Mouse (Mus musculus): ENCODE data around the gene Tmf1. TPM values are rescaled to one million over a fixed set of nuclear protein-coding genes. Genes with fewer than 3 reads are reported as not detected.

The Tmf1 gene
- 32.0 and 38.3 TPM in 2 replicates for polyA plus RNA-seq (2016; fragmentation: Nextera tagmentation; extraction: Ambion mirVana)

- peak; percentile 93 for ATAC-seq (ENCODE audit: insufficient number of reproducible peaks, insufficient read depth, low FRiP score, low TSS enrichment, low read depth)
- Histone ChIP-seq H3K4me2 (peak within 1 kb of the TSS; percentile 73), H3K4me3 (replicated peaks) (peak within 1 kb of the TSS; percentile 97), H3K9me3 (no peaks in the 10 kb centered on the region), H3K4me1 (replicated peaks) (peaks cover 21% of the 10 kb centered on the region), H3K27ac (peak within 1 kb of the TSS; percentile 94), H3K27me3 (no peaks in the 10 kb centered on the region), H3K9ac (replicated peaks) (peak within 1 kb of the TSS; percentile 94), H3K36me3 (peaks cover 33% of the 10 kb centered on the region)
- under 1% methylated on average over 80 of the region's 80 CpGs for WGBS
Measured at GRCm38 (mm10) chr6:97178491-97179366, at the start of gene Tmf1. Gene Tmf1, minus strand, starts transcription at chr6:97179122.

- no peak for ATAC-seq (ENCODE audit: insufficient number of reproducible peaks, insufficient read depth, low FRiP score, low TSS enrichment, low read depth)
- Histone ChIP-seq H3K9ac (replicated peaks) (no peak overlapping the region), H3K36me3 (peaks cover 24% of the 10 kb centered on the region; the same call in 1 of the 2 replicates), H3K4me2 (no peak overlapping the region), H3K27ac (no peak overlapping the region), H3K4me1 (replicated peaks) (peaks cover 6% of the 10 kb centered on the region), H3K27me3 (peaks cover 23% of the 10 kb centered on the region), H3K9me3 (no peaks in the 10 kb centered on the region), H3K4me3 (replicated peaks) (no peak overlapping the region)
- WGBS, result 93% methylated on average over 9 of the region's 9 CpGs
Measured at GRCm38 (mm10) chr6:97227067-97227847, 48.3 kb upstream of the Tmf1 start.

DNA sequence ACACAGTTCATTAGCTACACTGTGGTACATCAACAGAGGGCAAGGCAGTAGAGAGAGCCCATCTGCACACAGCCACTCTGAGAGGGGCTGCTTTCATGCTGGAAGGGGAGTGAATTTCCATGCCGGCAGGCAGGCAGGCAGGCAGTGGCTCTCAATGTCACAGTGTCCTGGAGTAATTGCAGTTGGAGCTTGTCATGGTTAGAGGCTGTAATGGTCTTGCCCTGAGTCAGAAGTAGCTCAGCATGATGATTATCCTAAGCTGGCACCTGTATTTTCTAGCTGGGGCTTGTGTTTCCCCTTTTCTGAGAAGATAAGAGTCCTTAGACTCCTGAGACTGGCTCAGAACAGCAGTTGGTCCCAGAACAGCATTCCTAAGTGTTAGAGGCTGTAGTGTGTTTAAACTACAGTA, 47.2 kb upstream of the Tmf1 start:
- Histone ChIP-seq H3K9me3 (no peaks in the 10 kb centered on the region), H3K27me3 (peaks cover 17% of the 10 kb centered on the region), H3K36me3 (peaks cover 18% of the 10 kb centered on the region; the same call in 1 of the 2 replicates), H3K4me3 (replicated peaks) (no peak overlapping the region), H3K9ac (replicated peaks) (no peak overlapping the region), H3K4me1 (replicated peaks) (peaks cover 18% of the 10 kb centered on the region), H3K4me2 (no peak overlapping the region), H3K27ac (no peak overlapping the region)
- no peak for ATAC-seq (ENCODE audit: insufficient number of reproducible peaks, insufficient read depth, low FRiP score, low TSS enrichment, low read depth)
- WGBS, result 58% methylated on average over 1 of the region's 1 CpGs

GRCm38 (mm10) chr6:97224505-97224904, 45.6 kb upstream of the Tmf1 start:
- H3K9ac ChIP-seq (replicated peaks), result no peak overlapping the region
- H3K27me3 ChIP-seq, result peaks cover 13% of the 10 kb centered on the region; the same call in 1 of the 2 replicates
- peaks cover 7% of the 10 kb centered on the region; the same call in 1 of the 2 replicates for H3K36me3 ChIP-seq
- no peaks in the 10 kb centered on the region for H3K9me3 ChIP-seq
- no peak overlapping the region for H3K4me2 ChIP-seq
- no peak overlapping the region for H3K4me3 ChIP-seq (replicated peaks)
- ATAC-seq (ENCODE audit: insufficient number of reproducible peaks, insufficient read depth, low FRiP score, low TSS enrichment, low read depth), result no peak
- WGBS, result 95% methylated on average over 8 of the region's 8 CpGs
- peaks cover 19% of the 10 kb centered on the region for H3K4me1 ChIP-seq (replicated peaks)
- no peak overlapping the region for H3K27ac ChIP-seq

GRCm38 (mm10) chr6:97223566-97223965, 44.6 kb upstream of the Tmf1 start:
- 0 out of 2 replicates have a peak, but pooled peaks cover 10% of the 10 kb centered on the region for H3K27me3 ChIP-seq
- no peaks in the 10 kb centered on the region for H3K9me3 ChIP-seq
- H3K9ac ChIP-seq (replicated peaks), result no peak overlapping the region
- WGBS, result 81% methylated on average over 4 of the region's 4 CpGs
- no peak for ATAC-seq (ENCODE audit: insufficient number of reproducible peaks, insufficient read depth, low FRiP score, low TSS enrichment, low read depth)
- no peak overlapping the region for H3K4me3 ChIP-seq (replicated peaks)
- H3K27ac ChIP-seq, result peak overlapping the region; percentile 68
- H3K4me1 ChIP-seq (replicated peaks), result peaks cover 19% of the 10 kb centered on the region
- H3K36me3 ChIP-seq, result 0 out of 2 replicates have a peak, but pooled peaks cover 3% of the 10 kb centered on the region
- no peak overlapping the region for H3K4me2 ChIP-seq

DNA sequence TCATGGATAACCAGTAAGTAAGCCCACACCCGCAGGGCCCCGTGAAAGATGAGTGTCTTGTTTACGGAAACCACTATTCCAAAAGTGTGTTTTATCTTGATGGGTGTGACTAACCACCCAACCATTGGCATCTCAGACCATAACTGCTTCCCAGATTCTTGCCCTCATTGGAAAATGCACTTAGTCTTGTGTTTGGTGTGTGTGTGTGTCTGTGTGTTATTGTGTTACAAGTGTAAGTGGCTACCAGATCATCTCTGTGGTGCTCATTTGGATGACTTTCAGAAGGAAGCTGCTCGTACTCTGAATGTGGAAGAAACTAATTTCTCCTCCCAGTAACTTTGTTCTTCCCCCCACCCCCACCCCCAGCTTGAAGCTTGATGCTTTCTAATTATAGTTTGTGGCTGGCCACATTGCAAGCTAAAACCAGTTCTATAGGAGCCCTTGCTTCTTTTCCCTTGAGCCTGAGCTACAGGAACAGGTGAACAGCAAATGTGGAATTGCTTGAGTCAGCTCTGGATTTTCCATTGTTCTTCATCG, 44.1 kb upstream of the Tmf1 start:
- H3K36me3 ChIP-seq, result 0 out of 2 replicates have a peak, but pooled peaks cover 3% of the 10 kb centered on the region
- no peaks in the 10 kb centered on the region for H3K9me3 ChIP-seq
- 0 out of 2 replicates have a peak, but pooled peaks cover 10% of the 10 kb centered on the region for H3K27me3 ChIP-seq
- no peak overlapping the region for H3K4me3 ChIP-seq (replicated peaks)
- no peak for ATAC-seq (ENCODE audit: insufficient number of reproducible peaks, insufficient read depth, low FRiP score, low TSS enrichment, low read depth)
- H3K4me2 ChIP-seq, result 0 out of 2 replicates have a peak overlapping the region, but pooled peaks have one; percentile 6
- H3K9ac ChIP-seq (replicated peaks), result no peak overlapping the region
- 63% methylated on average over 5 of the region's 5 CpGs for WGBS
- peaks cover 19% of the 10 kb centered on the region for H3K4me1 ChIP-seq (replicated peaks)
- 0 out of 2 replicates have a peak overlapping the region, but pooled peaks have one; percentile 23 for H3K27ac ChIP-seq

GRCm38 (mm10) chr6:97222321-97222720, 43.4 kb upstream of the Tmf1 start:
- 0 out of 2 replicates have a peak, but pooled peaks cover 3% of the 10 kb centered on the region for H3K36me3 ChIP-seq
- no peak overlapping the region for H3K4me3 ChIP-seq (replicated peaks)
- no peak for ATAC-seq (ENCODE audit: insufficient number of reproducible peaks, insufficient read depth, low FRiP score, low TSS enrichment, low read depth)
- 64% methylated on average over 6 of the region's 6 CpGs for WGBS
- H3K9me3 ChIP-seq, result no peaks in the 10 kb centered on the region
- H3K27ac ChIP-seq, result 0 out of 2 replicates have a peak overlapping the region, but pooled peaks have one; percentile 59
- 0 out of 2 replicates have a peak, but pooled peaks cover 10% of the 10 kb centered on the region for H3K27me3 ChIP-seq
- no peak overlapping the region for H3K9ac ChIP-seq (replicated peaks)
- H3K4me2 ChIP-seq, result no peak overlapping the region
- peaks cover 19% of the 10 kb centered on the region for H3K4me1 ChIP-seq (replicated peaks)

DNA sequence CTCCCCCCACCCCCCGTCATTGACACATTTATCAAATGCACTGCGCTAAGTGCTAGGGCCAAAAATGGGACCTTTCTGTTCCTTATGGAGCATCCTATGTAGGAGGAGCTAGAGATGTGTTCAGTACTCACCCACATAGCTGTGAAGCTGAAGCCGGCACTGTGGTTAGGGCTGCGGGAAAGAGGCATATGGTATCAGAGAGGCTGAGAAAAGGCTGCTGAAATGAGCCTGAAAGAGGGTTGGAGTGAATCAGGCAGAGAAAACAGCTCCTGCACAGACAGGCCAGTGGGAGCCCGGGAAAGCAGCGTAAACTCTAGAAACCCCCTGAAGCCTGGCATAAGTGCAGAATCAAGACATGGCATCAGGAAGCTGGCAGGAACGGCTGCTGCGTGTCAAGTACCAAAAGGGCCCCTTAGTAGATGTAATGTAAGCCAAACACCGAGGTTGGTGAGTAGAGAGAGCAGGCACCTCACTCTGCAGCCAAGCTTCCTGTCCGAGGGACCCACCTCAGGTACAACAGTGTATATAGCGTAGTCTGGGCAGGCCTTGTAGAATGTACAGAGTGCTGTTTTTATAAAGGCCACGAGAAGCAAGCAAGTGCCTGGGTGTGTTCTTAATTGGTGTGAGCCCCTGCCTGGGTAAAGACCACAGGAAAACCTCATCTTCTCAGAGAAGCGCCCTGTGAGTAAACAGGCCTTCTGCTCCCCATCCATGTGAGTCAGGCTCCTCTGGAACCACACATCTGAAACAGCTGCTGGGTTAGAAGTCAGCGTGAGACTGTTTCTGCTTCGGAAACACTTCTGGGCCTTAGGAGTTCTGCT, 42.5 kb upstream of the Tmf1 start:
- no peak overlapping the region for H3K4me2 ChIP-seq
- no peaks in the 10 kb centered on the region for H3K9me3 ChIP-seq
- 0 out of 2 replicates have a peak, but pooled peaks cover 9% of the 10 kb centered on the region for H3K27me3 ChIP-seq
- ATAC-seq (ENCODE audit: insufficient number of reproducible peaks, insufficient read depth, low FRiP score, low TSS enrichment, low read depth), result no peak
- 61% methylated on average over 15 of the region's 15 CpGs for WGBS
- H3K27ac ChIP-seq, result peak overlapping the region; percentile 59; the same call in 1 of the 2 replicates
- no peak overlapping the region for H3K4me3 ChIP-seq (replicated peaks)
- H3K36me3 ChIP-seq, result no peaks in the 10 kb centered on the region
- H3K9ac ChIP-seq (replicated peaks), result no peak overlapping the region
- peaks cover 19% of the 10 kb centered on the region for H3K4me1 ChIP-seq (replicated peaks)

DNA sequence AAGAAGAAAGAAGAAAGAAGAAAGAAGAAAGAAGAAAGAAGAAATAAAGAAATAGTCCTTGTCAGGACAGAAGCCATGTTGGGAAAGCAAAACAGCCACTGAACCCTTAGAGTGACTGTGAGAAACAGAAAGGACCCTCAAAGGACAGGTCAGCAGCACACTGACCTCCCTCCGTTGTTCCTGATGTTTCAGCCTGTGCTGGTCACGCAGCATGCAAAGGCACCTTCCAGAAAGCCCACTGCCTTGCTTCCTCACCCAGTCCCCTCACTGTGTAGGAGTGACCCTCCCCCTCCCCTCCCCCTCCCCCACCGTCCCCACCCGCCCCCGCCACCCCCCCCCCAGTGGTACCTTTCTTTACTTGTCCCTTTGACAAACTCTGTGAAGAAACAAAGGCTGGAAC, 41.8 kb upstream of the Tmf1 start:
- Histone ChIP-seq H3K4me1 (replicated peaks) (peaks cover 19% of the 10 kb centered on the region), H3K9ac (replicated peaks) (no peak overlapping the region), H3K27me3 (0 out of 2 replicates have a peak, but pooled peaks cover 3% of the 10 kb centered on the region), H3K36me3 (no peaks in the 10 kb centered on the region), H3K27ac (no peak overlapping the region), H3K4me3 (replicated peaks) (no peak overlapping the region), H3K9me3 (no peaks in the 10 kb centered on the region), H3K4me2 (no peak overlapping the region)
- WGBS, result 96% methylated on average over 2 of the region's 5 CpGs
- no peak for ATAC-seq (ENCODE audit: insufficient number of reproducible peaks, insufficient read depth, low FRiP score, low TSS enrichment, low read depth)

DNA sequence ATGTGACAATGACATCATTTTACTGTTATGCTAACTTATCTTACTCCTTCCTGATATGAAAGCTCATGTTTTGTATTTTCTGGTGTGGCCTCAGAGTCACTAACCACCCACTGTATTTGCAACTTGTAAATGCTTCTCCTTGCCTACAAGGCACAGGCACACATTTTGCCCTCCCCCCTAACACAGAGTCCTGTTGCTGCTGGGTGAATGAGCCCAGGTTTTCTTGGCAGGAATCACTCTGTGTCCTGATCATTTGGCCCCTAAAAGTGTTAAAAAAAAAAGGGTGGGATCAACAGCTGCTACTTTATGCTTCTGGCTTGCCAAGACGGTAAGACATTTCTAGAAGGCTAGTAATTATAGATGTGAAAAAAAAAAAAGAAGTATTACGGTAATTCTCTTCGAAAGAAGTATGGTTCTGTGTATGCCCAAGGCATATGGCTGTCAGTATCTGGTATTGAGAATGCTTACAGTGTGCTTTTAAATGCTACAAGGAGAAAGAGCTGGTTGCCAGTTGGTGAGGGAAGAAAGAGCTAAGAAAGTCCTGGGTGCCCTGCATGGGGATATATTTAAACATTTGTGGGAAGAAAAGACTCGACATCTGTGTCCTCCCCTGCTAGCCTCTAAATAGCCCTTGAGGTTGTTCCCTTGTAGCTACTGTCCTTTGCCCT, 37.4 kb upstream of the Tmf1 start:
- peaks cover 5% of the 10 kb centered on the region; the same call in 1 of the 2 replicates for H3K27me3 ChIP-seq
- ATAC-seq (ENCODE audit: insufficient number of reproducible peaks, insufficient read depth, low FRiP score, low TSS enrichment, low read depth), result no peak
- peaks cover 9% of the 10 kb centered on the region for H3K4me1 ChIP-seq (replicated peaks)
- H3K9me3 ChIP-seq, result no peaks in the 10 kb centered on the region
- no peak overlapping the region for H3K4me3 ChIP-seq (replicated peaks)
- peaks cover 5% of the 10 kb centered on the region; the same call in 1 of the 2 replicates for H3K36me3 ChIP-seq
- no peak overlapping the region for H3K9ac ChIP-seq (replicated peaks)
- H3K27ac ChIP-seq, result no peak overlapping the region
- 68% methylated on average over 4 of the region's 4 CpGs for WGBS
- H3K4me2 ChIP-seq, result no peak overlapping the region
